Mouse (Mus musculus) spleen, postnatal 36 days (tissue): ENCODE data around the gene Tor1aip1.

ENCODE experiments used
- DNase-seq, 2 experiments: peaks; one replicate each; pipeline ENCODE4 v3.0.0; 2022; ENCODE audit warnings: low spot score in 2 of 2, mixed read lengths in 1 of 2

Gene Tor1aip1

GRCm38 (mm10) chr1:156035930-156036737 is at the start of gene Tor1aip1:
TSS of gene Tor1aip1 (minus strand) at chr1:156036480.
- DNase-seq = peak; percentile 98 to 99

GRCm38 (mm10) chr1:156085770-156086169 is 49.5 kb upstream of the Tor1aip1 start:
- no peak for DNase-seq

- DNase-seq = no peak
These were observed 48.3 kb upstream of the Tor1aip1 start for GRCm38 (mm10) chr1:156084603-156085002.

- DNase-seq = no peak
These were observed 41.4 kb upstream of the Tor1aip1 start for GRCm38 (mm10) chr1:156077655-156078054.

- DNase-seq = peak in 1 of 2 experiments; percentile 10
These were observed 40.2 kb upstream of the Tor1aip1 start for GRCm38 (mm10) chr1:156076474-156076873.

- no peak for DNase-seq
These were observed 38.3 kb upstream of the Tor1aip1 start for GRCm38 (mm10) chr1:156074575-156074974.

GRCm38 (mm10) chr1:156073169-156073821 is 37.0 kb upstream of the Tor1aip1 start:
- DNase-seq = peak; percentile 10 to 17

- no peak for DNase-seq
These were observed 33.8 kb upstream of the Tor1aip1 start for GRCm38 (mm10) chr1:156070106-156070505.

GRCm38 (mm10) chr1:156066133-156066532 is 29.9 kb upstream of the Tor1aip1 start:
- DNase-seq = no peak

GRCm38 (mm10) chr1:156062193-156062592 is 25.9 kb upstream of the Tor1aip1 start:
- no peak for DNase-seq

- no peak for DNase-seq
These were observed 21.9 kb upstream of the Tor1aip1 start for GRCm38 (mm10) chr1:156058207-156058606.

GRCm38 (mm10) chr1:156046688-156047087 is 10.4 kb upstream of the Tor1aip1 start:
- no peak for DNase-seq

GRCm38 (mm10) chr1:156044211-156044611 is 7.9 kb upstream of the Tor1aip1 start:
- DNase-seq = no peak

- peak; percentile 35 to 48 for DNase-seq
These were observed 6.7 kb upstream of the Tor1aip1 start for GRCm38 (mm10) chr1:156043027-156043426.

GRCm38 (mm10) chr1:156042481-156042880 is 6.2 kb upstream of the Tor1aip1 start:
- DNase-seq = no peak

GRCm38 (mm10) chr1:156041451-156042241 is 5.4 kb upstream of the Tor1aip1 start:
- no peak for DNase-seq

- DNase-seq = peak; percentile 90 to 93
These were observed 4.6 kb upstream of the Tor1aip1 start for GRCm38 (mm10) chr1:156040731-156041401.

- DNase-seq = peak in 1 of 2 experiments; percentile 19
These were observed 3.7 kb upstream of the Tor1aip1 start for GRCm38 (mm10) chr1:156039989-156040388.

GRCm38 (mm10) chr1:156037144-156037583 is 884 bp upstream of the Tor1aip1 start:
- DNase-seq = peak; percentile 26 to 55

GRCm38 (mm10) chr1:156035269-156035929 is 881 bp downstream of the Tor1aip1 start, which contains the start of gene Tor1aip2:
TSS of gene Tor1aip2 (plus strand) at chr1:156035403.
- peak in 1 of 2 experiments; percentile 71 for DNase-seq

GRCm38 (mm10) chr1:156034661-156035060 is 1.6 kb downstream of the Tor1aip1 start:
- no peak for DNase-seq
